Mouse (Mus musculus) ovary, postnatal 10 days (tissue): ENCODE data around the gene Pde4b.

Experiments used
- DNase-seq: peaks from one replicate; pipeline ENCODE4 v3.0.0; 2022; ENCODE audit warnings: low spot score

The Pde4b gene

DNA sequence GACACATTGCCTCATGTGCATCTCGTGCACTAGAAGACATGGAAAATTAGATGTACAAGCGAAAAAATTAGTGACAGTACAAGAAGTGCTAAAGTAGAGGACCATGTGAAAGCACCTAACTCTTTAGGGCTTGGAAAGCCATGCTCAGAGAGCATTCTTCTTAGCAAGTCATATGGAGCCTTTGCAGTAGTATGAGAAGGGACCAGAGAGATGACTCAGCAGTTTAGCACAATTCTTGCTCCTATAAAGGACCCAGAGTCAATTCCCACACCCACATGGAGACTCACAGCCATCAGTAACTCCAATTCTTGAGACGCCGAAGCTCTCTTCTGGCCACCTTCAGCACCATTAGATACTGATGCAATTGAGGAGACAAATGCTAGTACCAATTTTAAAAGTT is 525.3 kb downstream of the Pde4b start:
- no peak for DNase-seq

DNA sequence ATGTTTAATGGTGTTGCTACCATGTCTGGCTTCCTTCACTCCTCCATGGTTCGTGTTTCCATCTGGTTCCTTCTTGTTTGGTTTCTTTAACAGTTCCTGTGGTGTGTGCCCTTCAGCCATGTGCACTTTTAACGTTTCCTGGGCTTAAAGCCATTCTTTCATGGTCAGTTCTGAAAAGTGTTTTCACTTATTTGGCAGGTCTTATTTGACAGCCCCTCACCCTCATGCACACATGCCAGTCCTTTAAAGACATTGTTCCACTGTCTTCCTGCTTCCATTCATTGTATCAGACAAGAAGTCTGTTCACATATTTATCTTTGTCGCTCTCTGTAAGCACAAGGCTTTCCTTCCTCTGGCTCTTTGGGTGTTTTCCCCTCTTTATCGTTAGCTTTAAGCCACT is 530.4 kb downstream of the Pde4b start:
- no peak for DNase-seq

DNA sequence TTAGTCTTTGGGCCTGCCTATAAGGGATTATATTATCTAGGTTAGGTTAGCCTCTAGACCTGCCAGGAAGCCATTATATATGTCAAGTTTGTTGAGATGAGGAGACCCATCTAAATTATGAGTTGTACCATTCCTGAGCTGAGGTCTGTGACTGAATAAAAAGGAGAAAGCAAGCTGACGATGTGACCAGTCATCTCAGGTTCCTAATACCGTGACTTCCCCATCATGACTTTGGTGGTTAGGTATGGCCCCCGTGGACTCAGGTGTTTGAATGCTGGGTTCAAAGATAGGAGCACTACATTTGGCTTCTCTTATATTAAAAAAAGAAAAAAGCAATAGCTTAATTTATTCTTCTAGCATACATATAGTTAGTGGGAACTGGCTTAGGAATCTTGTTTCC is 531.3 kb downstream of the Pde4b start:
- no peak for DNase-seq

DNA sequence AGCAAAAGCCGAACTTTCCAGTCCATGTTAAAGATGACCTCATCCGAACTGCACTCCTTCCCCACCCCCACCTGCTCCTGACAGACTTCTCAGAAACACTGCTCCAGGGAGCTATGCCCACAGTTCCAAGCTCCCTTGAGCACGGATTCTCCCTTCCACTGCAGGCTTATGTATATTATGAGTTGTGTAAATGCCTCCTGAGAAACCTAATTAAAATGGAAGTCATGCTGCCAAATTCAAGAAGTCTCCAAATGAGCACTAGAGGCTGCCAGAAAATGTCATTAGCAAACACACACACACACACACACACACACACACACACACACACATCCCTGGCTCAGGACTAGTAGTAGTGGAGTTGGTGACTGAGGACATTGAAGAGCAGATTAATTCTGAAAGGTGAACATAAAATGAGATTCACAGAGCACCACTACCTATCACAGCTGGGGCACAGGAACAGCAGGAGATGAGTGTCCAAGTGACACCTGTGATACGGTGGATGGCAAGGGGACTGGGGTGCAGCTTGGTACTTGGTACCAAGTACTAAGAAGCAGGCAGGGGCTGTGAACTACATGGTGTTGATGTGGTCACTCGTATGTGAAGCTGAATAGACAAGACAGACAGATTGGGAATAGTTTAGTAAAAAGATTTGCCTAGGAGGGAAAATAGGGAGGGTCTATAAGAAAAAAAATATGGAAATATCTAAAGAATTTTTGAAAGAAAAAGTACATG is 533.0 kb downstream of the Pde4b start:
- no peak for DNase-seq

DNA sequence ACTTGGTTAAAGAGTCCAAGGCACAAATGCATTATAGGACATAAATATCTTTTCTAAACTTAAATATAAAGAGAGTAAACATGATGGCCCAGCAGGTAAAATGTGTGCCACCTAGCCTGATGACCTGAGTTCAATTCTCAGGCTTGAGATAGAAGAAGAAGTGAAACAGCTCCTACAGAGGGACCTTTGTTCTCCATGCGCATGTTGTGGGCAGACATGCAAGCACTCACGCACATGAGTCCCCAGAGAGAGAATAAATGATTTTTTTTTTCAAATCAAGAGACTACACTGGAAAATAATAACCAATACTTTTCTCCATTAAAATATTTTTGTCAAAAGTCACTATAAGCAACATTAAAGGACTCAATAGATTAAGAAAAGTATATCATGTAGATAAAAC is 533.8 kb downstream of the Pde4b start:
- no peak for DNase-seq

DNA sequence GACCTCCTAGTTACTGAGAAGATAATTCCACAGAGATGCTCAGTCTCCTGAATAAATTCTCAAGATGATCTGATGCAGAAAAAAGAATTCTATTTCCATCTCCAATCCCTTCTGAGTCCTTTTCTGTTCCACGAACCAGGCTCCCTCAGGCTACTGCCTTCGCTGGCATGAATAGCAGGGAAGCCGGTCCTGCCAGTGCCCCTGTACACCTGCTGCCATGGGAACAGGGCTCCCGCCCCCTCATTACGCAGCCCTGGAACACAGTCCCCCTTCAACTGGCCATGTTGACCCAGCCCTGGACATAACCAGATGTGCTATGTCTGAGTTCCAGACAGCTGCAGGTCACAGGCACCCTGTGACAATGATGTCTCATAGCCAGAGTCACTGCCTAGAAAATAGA is 535.6 kb downstream of the Pde4b start:
- DNase-seq, result no peak

DNA sequence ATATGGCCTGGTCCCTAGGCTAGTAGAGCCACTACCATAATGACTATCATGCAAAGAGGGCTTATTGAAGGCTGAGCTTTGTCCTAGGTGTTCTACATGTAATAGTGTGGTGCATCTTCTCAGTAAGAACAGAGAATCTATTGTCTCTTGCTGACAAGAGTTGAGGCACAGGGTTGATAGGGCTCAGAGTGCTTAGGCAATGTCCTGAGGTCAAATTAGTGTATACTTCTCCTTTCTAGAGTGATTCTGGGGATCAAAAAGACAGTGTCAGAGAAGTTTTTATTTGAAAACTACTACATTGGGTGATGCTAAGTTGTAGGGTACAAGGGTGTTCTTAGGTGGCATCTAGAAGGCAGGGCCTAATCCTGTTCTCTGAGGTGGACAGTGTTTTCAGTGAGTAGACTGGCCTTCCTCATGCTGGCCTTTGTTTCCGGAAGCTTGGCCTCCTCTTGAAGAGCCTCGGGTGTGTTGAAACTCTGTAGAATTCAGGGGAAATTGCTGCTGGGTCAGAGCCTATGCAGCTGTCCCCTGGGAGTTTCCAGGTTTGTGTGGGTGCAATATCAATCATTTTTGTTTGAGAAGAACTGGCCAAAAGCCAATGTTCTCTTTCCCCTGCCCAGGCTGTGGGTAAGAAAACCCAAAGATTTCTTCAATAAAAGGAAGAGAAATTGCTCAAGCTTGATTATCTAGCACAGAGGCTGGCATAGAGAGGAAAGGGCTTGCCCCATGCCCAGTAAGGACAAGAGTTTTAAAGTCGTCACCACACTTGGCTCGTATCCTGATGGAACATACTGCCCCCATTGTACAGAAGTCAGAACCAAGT is 536.7 kb downstream of the Pde4b start:
- no peak for DNase-seq

DNA sequence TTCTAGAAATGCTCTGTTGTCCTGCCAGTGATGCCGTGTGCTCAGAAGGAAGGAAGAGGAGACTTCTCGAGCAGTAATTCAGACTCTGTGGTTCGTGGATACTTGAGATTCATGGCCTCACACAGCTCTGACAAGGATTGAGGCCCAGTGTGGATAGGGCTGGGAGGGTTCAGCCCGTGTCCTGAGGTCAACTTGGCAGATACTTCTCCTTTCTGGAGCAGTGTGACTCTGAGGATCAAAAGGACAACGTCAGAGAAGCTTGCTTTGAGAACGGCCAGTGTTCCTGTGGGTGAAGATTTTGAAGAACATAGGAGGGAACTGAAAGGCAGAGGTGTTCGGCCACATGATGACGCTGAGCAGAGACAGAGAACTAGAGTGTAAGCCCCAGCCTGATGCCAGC is 537.6 kb downstream of the Pde4b start:
- no peak for DNase-seq

DNA sequence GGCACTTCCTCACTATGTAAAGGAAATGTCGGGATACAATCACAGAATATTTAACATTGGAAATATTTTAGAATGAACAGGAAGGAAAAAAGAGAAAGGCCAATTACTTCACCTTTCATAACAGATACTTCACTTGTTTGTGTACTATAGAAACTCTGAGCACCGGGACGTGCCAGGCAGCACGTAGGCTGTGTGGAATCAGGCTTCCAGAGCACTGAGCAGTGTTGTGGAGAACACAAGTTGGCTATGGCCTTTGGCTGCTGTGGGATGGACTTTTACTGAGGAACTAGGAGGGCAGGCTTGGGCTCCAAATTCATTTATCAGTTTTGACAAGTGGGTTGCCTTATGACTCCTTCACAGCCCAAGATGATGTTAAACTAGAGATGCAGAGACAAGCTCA is 540.5 kb downstream of the Pde4b start:
- no peak for DNase-seq

DNA sequence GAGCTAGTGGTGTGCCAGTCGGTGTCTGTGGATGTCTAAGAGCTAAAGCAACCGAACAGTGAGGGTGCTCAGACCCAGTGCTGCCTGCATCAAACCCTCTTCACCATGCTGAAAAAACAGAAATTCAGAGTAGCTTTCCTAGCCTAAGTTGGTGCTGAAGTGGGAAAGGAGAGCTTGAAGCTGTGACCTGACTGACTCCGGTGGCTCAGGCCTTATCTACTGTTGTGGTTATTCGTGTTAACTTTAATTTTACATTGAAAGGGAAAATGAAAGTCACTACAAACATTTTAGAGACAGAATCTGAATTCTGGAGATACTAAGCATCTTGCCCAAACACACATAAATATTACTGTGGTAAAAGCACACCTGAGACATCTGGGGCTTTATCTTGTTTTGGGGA is 542.3 kb downstream of the Pde4b start:
- DNase-seq, result no peak

DNA sequence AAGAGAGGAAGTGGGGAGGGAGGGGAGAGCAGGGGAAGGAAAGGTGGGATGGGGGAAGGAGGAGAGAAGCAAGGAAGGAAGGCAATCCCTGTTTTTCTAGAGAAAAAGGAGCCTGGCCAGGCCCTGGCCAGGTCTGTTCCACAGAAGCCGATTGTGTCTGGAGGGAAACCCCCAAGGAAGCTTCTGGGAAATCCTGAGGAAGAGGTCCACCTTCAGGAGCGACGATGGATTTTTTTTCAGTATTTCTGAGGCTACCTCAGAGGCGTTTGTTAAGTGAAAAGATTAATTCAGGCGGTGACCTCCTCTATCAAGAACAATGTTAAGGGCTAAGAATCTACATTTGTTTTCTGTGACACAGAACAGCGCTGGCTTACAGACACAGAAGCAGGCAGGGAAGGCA is 542.9 kb downstream of the Pde4b start:
- DNase-seq, result no peak

DNA sequence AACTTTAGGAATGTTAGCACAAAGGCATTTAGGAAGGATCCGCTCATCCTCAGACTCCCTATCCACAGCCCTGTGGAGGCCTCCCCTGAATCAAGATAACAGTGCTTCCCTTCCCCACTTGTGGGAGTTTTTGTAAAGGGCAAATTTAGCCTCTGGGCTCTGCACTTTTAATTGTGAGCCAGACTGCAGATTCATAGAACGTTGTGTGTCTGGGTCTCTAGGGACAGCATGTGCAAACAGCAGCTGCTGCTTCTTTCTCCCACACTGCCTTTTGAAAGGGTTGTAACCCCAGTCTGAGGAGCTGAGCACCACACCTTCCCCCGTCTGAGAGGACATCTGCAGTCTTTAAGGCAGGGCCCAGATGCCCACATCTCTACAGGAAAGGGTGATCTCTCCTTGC is 544.3 kb downstream of the Pde4b start:
- no peak for DNase-seq

DNA sequence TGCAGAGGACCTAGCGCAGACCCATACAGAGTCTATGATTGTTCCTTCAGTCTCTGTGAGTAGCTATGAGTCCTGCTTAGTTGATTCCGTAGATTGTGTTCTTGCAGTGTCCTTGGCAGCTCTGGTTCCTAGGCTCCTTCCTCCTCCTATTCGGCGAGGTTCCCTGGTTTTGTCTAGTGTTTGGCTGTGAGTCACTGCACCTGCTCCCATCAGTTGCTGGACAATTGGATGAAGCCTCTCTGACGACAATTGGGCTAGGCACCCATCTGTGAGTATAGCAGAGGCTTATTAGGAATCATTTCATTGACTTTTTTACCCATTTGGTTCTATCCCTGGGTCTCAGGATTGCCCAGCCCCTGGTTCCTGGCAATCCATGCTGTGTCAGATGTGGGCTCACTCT is 545.9 kb downstream of the Pde4b start:
- DNase-seq, result no peak

DNA sequence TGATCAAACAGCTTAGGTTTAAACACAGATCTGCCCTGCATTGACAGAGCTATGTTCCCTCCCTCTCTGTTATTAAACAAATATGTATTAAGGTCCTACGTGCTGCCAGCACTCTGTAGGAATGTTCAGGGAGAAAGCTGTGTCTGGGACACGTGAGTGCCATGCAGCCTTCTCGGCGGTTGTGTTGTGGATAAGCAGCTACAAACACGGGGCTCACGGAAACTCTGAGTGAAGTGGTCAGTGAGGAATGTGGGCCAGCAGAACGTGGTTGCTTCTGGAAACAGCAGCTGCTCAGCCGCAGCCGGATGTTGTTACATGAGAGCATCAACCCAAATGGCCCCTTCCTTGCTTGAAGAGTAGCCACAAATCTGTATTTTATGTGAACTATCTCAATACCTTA is 547.9 kb downstream of the Pde4b start:
- no peak for DNase-seq

DNA sequence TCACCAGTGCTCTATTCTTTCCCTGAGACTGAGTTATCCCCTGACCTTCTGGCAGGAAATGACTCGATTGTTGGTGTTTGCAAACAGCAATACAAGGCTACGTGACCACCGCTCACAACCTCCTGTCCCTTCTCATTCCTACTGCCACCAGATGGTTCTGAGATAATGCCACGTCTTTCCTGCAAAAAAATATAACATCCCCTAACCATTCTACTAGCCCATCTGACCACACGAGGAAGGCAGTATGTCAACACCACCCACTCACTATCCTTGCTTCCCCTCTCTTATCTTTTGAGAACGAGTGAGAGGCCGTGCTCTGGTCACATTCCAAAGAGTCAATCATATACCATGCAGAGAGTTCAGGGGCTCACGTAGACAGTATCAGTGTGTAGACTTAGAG is 548.6 kb downstream of the Pde4b start:
- no peak for DNase-seq

DNA sequence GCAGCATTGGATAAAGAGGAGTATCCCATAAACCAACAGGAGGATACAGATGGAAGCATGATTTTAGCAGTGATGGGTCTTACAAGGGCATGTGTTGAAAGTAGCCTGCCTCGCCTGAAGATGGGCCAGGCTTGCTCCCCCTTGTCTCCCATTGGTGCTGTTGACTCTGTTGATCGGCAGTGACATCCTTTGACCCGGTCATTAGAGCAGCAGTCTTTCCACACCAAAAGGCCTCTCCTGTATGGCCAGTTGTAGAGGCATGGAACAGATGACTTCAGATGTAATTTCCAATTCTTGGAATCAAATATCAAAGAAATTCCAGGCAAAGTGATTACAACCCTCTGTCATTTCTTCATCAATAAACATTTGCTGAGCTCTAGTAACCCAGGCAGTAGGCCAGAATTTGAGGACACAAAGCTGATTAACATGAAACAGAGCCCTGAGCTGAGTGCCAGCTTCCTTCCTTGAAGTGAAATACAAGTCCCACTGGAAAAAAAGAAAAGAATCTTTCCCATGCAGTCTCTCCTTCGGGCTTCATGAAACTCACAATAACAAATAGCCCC is 550.1 kb downstream of the Pde4b start:
- DNase-seq, result no peak

DNA sequence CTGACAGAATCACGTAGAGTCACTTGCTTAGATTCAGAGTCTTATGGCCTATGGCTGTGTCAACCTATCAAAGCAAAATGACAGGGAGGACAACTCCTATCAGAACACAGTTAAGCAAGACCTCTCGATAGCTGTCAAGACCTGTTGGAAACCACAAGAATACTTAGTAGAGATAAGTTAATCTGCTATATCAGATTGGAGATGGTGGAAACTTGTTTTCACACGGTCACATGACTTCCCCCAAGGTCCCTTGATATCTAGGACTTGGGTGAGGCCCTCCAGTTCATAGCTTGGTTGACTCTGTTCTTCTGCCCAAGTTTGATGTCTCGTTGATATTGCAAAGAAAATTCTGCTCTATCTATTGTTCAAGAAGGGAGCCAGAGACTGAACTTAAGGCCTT is 553.6 kb downstream of the Pde4b start:
- no peak for DNase-seq

DNA sequence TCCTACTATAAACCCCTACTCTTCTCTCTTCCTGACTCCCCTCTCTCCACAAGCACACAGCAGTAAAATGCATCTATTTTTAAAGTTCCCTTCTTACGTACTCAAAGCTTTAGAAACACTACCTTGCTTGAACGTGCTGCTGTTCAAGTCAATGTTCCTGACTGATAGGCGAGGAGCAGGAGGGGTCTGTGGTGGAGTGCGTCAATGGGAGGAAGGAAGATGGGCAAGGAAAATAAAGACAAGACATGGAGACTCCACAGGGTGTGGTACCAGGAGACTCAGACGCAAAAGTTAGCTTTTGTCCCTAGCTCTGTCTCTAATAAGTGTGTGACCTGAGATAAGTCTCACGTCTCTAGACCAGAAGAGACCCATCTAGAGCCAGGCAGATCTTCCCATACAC is 556.7 kb downstream of the Pde4b start:
- no peak for DNase-seq

DNA sequence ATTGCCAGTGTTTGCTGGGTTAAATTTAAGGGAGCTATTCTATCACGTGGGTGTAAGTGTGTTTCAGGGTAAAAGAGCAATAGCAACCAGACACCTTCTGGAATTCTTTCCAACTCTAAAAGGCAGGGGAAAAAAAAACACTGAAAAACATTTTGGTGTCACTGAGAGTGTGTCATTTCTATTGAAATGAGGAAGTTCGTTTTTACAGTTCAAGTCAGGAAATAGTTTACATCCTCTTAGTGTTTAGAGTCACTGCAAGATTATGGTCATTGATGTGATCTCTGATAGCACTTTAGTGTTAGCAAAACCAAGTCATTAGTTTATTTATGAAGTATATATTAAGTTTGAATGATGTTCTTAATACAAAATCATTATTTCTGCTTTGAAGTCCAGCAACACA is 559.7 kb downstream of the Pde4b start:
- DNase-seq, result no peak

DNA sequence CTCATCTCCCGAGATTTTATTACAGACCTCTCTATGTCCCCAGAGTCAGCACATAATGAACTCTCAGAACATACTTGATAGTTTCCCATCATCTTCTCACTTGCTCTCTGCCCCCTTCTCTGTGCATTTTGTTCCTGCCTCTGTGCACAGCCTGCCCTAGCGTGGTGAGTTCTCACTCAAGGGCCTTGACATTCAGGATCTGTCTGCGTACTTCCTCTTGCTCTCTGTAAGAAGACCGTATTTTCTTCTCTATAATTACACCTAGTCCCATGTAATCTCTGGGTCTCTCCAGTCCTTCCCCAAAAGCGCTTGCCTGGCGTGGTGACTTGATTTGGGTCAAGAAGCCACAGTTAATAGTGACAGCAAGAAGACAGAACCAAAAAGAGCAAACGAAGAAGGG is 568.0 kb downstream of the Pde4b start:
- no peak for DNase-seq

DNA sequence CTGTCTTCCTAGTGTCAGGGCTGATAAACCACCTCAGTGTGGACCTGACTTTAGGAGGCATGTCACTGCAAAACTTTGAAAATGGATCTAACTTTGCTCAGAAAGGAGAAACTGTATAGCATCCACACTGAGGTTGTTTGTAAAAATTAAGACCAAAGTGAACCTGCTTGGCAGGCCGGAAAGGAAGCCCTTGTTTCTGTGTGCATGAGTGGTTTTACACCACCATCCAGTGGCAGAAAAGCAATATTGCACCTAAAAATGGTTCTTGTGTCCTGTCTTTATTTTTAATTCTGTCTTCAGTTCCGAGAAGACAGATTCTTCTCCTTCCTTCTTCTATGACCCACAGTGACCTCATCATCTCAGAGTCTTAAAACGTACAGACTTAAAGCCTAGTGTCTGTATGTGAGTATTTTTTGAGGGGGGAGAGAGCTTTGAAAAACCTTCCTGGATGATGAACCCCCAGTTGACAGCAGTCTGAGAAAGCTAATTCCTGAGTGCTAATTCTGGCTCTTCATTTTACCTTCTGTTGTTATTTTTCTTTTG is 569.2 kb downstream of the Pde4b start:
- no peak for DNase-seq
